Mouse (Mus musculus) left cerebral cortex, adult 6 months (tissue): ENCODE data around the gene Serpinb1c. TPM values are rescaled to one million over a fixed set of nuclear protein-coding genes. Genes with fewer than 3 reads are reported as not detected.

Experiments used
- long read RNA-seq, 2 experiments: library from polyadenylated mRNA; unstranded; transcript quantifications; one replicate each; pipeline ENCODE4 v2.0.0; 2019 to 2020
- polyA plus RNA-seq: library from polyadenylated mRNA; unstranded; fragments of <200 nt; fragmentation: Nextera tagmentation; gene quantifications from 2 replicates; pipeline ENCODE4 v1.2.3, GENCODE M21; 2021

Gene Serpinb1c
- polyA plus RNA-seq, result not detected in 2 replicates
- long read RNA-seq, experiment 1, result 0 reads
- long read RNA-seq, experiment 2, result 0 reads

DNA sequence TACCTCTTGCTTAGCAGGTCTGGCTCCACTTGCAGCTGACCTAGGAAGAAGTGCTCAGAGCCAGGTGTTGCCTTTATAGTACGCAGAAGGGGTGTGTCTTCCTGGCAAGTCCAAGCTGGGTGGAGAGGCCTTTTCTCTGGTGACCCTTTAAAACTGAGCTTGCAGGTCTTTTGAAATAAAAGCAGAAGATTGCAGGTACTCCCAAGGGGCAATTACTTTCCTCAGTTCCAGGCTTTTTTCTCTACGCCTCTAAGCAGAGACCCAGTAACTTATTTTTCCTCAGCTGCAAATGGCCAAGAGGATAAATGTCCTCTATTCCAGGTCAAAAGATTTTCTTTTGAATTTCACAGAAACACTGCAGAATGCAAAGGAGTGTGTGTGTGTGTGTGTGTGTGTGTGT lies at the start of gene Serpinb1c:
Gene Serpinb1c (minus strand): TSS at position 101 of the 400 bp plus-strand sequence.

DNA sequence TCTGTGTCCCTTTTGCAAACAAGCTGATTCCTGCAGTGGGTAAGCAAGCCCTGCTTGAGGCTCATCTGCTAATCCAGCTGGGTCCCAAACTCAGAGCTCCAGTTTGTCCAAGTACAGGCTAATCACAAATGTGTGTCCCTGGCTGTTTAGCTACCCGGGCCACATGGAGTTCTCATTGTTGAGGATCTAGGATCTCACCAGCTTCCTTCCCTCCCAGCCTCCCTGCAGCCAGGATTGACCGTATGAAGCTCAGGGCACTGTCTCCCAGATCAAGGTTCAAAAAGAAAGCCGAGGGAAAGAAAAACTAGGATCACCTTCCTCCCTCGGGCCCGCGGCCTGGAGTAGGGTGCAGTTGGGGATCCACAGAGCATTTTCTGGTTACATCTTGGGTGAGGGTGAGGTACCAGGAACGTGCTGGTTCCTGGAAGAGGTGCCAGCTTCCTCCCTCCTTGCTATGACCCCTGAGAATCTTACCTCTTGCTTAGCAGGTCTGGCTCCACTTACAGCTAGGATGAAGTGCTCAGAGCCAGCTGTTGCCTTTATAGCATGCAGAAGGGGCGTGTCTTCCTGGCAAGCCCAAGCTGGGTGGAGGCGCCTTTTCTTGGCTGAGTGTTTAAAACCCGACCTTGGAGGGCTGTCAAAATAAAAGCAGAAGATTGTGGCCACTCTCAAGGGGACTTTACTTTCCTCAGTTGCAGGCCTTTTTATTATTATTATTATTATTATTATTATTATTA lies 47.2 kb downstream of the Serpinb1c start, which contains the start of gene Serpinb1a:
Gene Serpinb1a (minus strand): TSS at position 518 of the 737 bp plus-strand sequence.

Other genes with a start within 250 kb of the Serpinb1c start
- gene Mylk4, start 114.3 kb downstream of the Serpinb1c start, polyA plus RNA-seq, result 0.13 TPM in 1 of 2 replicates, not detected in the other
- gene Wrnip1, start 96.2 kb downstream of the Serpinb1c start, polyA plus RNA-seq, result 20.5 and 48.2 TPM in 2 replicates
- not detected in 2 replicates for gene D930007J09Rik, start 95.4 kb downstream of the Serpinb1c start, polyA plus RNA-seq
- 16.1 and 23.8 TPM in 2 replicates for gene Serpinb1a, start 47.0 kb downstream of the Serpinb1c start, polyA plus RNA-seq
- gene Serpinb6b, start 67.0 kb upstream of the Serpinb1c start, polyA plus RNA-seq, result 1.9 and 2.0 TPM in 2 replicates
- gene Serpinb9, start 105.0 kb upstream of the Serpinb1c start, polyA plus RNA-seq, result 3.8 and 4.6 TPM in 2 replicates
- 0.03 TPM in 1 of 2 replicates, not detected in the other for gene Serpinb9b, start 129.2 kb upstream of the Serpinb1c start, polyA plus RNA-seq
- 1.1 and 1.9 TPM in 2 replicates for gene Serpinb1b, start 180.4 kb upstream of the Serpinb1c start, polyA plus RNA-seq